Mouse (Mus musculus) CH12.LX (cell line): ENCODE measurements at regions not wholly inside any gene's neighbourhood (a gene's known extent, or its start where the extent isn't known, plus 50 kb on each side); places are given as distances from the start of the nearest gene placed in this dataset.

Source experiments
- CTCF ChIP-seq, 2 experiments: IDR thresholded peaks in 1 of 2; conservative IDR thresholded peaks in 1 of 2; 2 replicates each; pipeline ENCODE4 v1.5.1; 2011 to 2012; ENCODE audit warnings: low read depth in 2 of 2, low read length in 2 of 2, improper control_type of control experiment in 1 of 2, inconsistent platforms in 1 of 2, mild to moderate bottlenecking in 1 of 2, moderate library complexity in 1 of 2
- MAX ChIP-seq: IDR thresholded peaks from 2 replicates; pipeline ENCODE4 v1.6.1; 2011; ENCODE audit warnings: low read length, improper control_type of control experiment
- MYC ChIP-seq: IDR thresholded peaks from 2 replicates; pipeline ENCODE4 v1.6.1; 2011; ENCODE audit warnings: low read depth, mild to moderate bottlenecking, improper control_type of control experiment, low read length

- no peak for TF ChIP-seq MAX
- no peak for TF ChIP-seq CTCF (conservative IDR thresholded peaks at IDR 0.05 in 1 of 2, IDR thresholded peaks at IDR 0.05 in 1 of 2; ENCODE audit: low read depth in 2 of 2, low read length in 2 of 2)
- TF ChIP-seq MYC = no peak
Observed at GRCm38 (mm10) chr3:50912980-50913518, 311.2 kb upstream of the Noct start.
